Mouse (Mus musculus) olfactory bulb, adult 2 months (tissue): ENCODE measurements around the gene Hectd4.

ENCODE experiments used
- CTCF ChIP-seq: fragments of 200-500 bp; IDR thresholded peaks from 2 replicates; pipeline ENCODE4 v1.5.1; 2012; ENCODE audit warnings: low read depth, mild to moderate bottlenecking, low read length, moderate library complexity; ENCODE audit not compliant: insufficient read depth
- POLR2A ChIP-seq: fragments of 200-500 bp; IDR thresholded peaks from 2 replicates; pipeline ENCODE4 v1.6.1; 2012; ENCODE audit warnings: mild to moderate bottlenecking, low read depth, low read length, moderate library complexity; ENCODE audit not compliant: insufficient read depth

DNA sequence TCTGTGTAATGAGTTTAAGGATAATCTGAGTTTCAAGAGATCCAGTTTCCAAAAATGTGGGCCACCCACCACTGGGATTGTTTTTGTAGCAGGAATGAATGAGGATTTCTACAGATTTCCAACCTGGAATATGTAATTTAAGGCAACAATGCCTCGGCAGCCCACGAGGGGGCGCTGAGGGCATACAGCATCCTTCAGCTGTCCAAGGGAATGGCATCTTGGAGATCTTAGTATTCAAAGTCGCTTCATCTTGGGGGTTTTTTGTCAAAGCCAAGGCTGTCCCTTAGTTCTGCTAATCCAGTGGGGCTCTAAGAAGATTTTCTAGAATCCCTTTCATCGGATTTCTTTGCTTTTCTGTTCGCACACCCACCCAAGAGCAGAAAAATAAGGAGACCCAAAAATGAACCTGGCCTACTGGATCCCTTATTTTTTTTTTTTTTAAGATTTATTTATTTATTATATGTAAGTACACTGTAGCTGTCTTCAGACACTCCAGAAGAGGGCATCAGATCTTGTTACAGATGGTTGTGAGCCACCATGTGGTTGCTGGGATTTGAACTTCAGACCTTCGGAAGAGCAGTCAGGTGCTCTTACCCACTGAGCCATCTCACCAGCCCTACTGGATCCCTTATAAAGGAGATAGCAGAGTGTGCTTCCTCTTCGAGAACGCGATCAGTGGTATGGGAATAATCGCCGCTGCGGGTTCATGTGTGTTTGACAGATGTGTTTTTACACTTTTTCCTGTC is 4.5 kb upstream of the Hectd4 start:
- TF ChIP-seq CTCF: peak; percentile 77
- TF ChIP-seq POLR2A: no peak
